Mouse (Mus musculus): ENCODE results near the gene Pepd. TPM values are rescaled to one million over a fixed set of nuclear protein-coding genes. Genes with fewer than 3 reads are reported as not detected.

Gene Pepd
- polyA plus RNA-seq, 1 experiment from 2014 or later, result 46.9 TPM

DNA sequence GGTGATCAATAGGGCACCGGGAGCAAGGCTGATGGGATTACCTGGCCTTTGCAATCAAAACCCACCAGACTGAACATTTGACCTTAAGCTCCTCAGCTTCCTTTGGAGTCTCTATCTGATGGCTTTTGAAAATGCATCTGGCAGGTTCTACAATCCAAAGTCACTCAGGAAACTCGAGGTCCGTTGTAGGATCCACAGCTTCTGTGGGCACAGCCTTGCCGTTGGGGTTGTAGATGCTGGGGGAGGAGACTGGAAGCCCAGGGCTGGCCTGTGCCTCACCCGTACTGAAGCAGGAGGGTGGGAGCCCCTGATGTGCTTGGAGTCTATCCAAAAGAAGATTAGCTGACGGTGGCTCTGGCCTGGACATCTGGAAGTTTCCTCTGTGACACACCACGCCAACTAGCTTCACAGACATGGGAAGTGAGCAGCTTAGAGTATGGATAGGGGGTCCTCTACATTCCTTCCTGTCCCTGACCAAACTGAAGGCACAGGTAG is 18.1 kb downstream of the Pepd start:
- Histone ChIP-seq H3K9ac (no peak overlapping the region), H3K27ac (ENCODE audit: poor library complexity, severe bottlenecking) (peak overlapping the region; percentile 36; the same call in 1 of the 2 replicates), H3K4me1 (replicated peaks) (peaks cover 34% of the 10 kb centered on the region), H3K4me3 (no peak overlapping the region), H3K9me3 (replicated peaks) (no peaks in the 10 kb centered on the region), H3K36me3 (peaks cover 34% of the 10 kb centered on the region), H3K27me3 (replicated peaks) (no peaks in the 10 kb centered on the region), H3K4me2 (no peak overlapping the region)
- ATAC-seq (ENCODE audit: insufficient number of reproducible peaks, low FRiP score), result peak; percentile 51; the same call in 1 of the 2 replicates
- WGBS, result 41% methylated on average over 7 of the region's 7 CpGs

DNA sequence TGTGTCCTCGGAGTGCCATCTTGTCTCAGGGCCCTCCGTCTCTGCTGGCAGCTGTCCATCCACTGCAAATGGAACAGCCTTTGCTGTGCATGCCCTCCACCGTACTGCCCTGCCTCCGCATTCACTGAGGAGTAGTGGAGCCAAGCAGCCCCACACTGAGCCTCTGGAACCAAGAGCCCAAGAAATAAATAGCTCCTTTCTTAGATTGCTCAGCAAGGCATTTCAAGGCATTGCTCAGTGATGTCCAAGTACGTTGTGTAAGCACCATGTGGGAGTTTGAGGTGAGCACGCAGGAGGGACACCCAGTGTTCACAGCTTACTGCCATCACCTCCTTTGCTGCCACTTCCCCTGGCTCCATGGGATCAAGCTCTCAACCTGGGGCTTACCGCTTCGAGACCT is 20.5 kb downstream of the Pepd start:
- peaks cover 9% of the 10 kb centered on the region for H3K9me3 ChIP-seq (replicated peaks)
- no peaks in the 10 kb centered on the region for H3K27me3 ChIP-seq (replicated peaks)
- H3K36me3 ChIP-seq, result peaks cover 28% of the 10 kb centered on the region
- no peak overlapping the region for H3K27ac ChIP-seq (ENCODE audit: poor library complexity, severe bottlenecking)
- peaks cover 34% of the 10 kb centered on the region for H3K4me1 ChIP-seq (replicated peaks)
- no peak for ATAC-seq (ENCODE audit: insufficient number of reproducible peaks, low FRiP score)
- no peak overlapping the region for H3K9ac ChIP-seq
- H3K4me2 ChIP-seq, result no peak overlapping the region
- H3K4me3 ChIP-seq, result no peak overlapping the region
- 80% methylated on average over 8 of the region's 8 CpGs for WGBS

DNA sequence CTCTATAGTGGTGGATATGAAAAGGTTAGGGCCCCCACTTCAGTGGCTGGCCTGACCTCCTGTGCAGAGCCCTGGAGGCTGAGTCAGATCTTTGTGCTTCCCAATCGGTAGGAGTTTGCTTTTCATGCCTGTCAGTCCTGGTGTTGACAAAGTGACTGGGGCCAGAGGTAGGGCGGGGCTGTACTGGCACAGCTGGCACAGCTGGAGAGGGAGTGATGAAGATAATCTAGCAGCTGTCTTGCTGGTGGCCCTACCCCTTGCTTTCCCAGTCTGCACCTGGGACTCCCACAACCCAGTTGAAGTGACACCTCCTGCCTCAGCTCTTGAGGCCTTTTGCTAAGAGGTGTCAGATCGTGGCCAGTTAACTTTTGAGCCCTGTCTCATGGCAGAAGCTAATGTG is 21.0 kb downstream of the Pepd start:
- Histone ChIP-seq H3K36me3 (peaks cover 28% of the 10 kb centered on the region), H3K9ac (no peak overlapping the region), H3K9me3 (replicated peaks) (peaks cover 9% of the 10 kb centered on the region), H3K27me3 (replicated peaks) (no peaks in the 10 kb centered on the region), H3K4me1 (replicated peaks) (peaks cover 34% of the 10 kb centered on the region), H3K27ac (ENCODE audit: poor library complexity, severe bottlenecking) (no peak overlapping the region), H3K4me2 (no peak overlapping the region), H3K4me3 (no peak overlapping the region)
- 50% methylated on average over 3 of the region's 3 CpGs for WGBS
- ATAC-seq (ENCODE audit: insufficient number of reproducible peaks, low FRiP score), result no peak

DNA sequence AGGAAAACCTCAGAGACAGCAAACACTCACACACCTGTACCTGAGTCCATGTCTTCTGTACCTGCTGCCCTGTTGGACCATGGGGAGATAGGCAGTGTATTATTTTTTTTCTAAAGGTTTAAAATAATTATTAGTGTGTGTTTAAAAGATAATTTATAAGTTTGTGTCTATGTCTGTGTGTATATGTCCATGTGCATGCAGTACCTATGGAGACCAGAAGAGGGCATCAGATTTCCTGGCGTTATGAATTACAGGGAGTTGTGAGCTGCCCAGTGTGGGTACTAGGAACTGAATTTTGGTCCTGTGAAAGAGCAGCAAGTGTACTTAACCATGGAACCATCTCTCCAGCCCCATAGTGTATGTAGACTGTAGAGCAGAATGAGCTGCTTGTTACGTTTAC is 24.2 kb downstream of the Pepd start:
- peaks cover 9% of the 10 kb centered on the region for H3K9me3 ChIP-seq (replicated peaks)

GRCm38 (mm10) chr7:34938636-34939261 is 26.6 kb downstream of the Pepd start:
- 79% methylated on average over 7 of the region's 7 CpGs for WGBS
- H3K4me1 ChIP-seq (replicated peaks), result no peaks in the 10 kb centered on the region; the same call in 1 of the 2 replicates
- H3K9me3 ChIP-seq (replicated peaks), result peaks cover 9% of the 10 kb centered on the region
- ATAC-seq (ENCODE audit: insufficient number of reproducible peaks, low FRiP score), result no peak
- peaks cover 49% of the 10 kb centered on the region for H3K36me3 ChIP-seq
- no peak overlapping the region for H3K27ac ChIP-seq (ENCODE audit: poor library complexity, severe bottlenecking)
- H3K4me3 ChIP-seq, result no peak overlapping the region
- H3K9ac ChIP-seq, result no peak overlapping the region
- no peak overlapping the region for H3K4me2 ChIP-seq
- H3K27me3 ChIP-seq (replicated peaks), result no peaks in the 10 kb centered on the region

More for the DNA sequence above, 24.2 kb downstream of the Pepd start:
- Histone ChIP-seq H3K27ac (ENCODE audit: poor library complexity, severe bottlenecking) (no peak overlapping the region), H3K4me3 (no peak overlapping the region), H3K4me2 (no peak overlapping the region), H3K4me1 (replicated peaks) (peaks cover 13% of the 10 kb centered on the region; the same call in 1 of the 2 replicates), H3K36me3 (peaks cover 31% of the 10 kb centered on the region), H3K27me3 (replicated peaks) (no peaks in the 10 kb centered on the region), H3K9ac (no peak overlapping the region)
- 87% methylated on average over 2 of the region's 2 CpGs for WGBS
- no peak for ATAC-seq (ENCODE audit: insufficient number of reproducible peaks, low FRiP score)

DNA sequence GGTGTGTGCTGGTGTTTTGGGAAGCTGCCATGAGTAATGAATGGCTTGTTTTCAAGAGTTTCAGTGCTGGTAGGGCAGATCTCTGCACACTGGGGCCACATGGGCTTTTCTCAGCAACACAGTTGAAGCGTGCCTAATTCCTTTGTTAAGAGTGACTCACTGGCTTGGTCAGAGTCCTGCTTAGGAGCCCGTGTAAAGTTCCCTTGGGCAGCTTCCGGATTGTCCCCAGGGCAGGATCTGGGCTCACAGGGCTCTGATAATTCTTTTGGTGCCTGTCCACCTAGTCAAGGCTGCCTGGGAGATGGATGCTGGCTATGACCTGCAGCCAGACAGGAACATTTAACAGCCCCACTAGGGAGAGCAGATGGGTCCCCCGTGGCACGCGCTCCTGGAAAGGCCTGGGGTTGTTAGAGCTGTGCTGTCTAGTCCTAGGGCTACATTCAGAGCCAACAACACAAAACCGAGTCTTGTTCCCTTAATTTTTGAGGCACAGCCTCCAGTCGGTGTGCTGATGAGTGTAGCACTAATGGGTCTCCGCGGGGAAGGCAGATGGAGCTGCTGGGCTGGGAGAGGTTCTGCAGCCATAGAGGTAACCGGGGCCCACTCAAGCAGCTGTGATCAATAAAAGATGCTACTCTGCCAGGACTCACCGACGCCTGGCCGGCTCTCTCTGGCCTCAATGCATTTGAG is 27.2 kb downstream of the Pepd start:
- no peak for ATAC-seq (ENCODE audit: insufficient number of reproducible peaks, low FRiP score)
- Histone ChIP-seq H3K9me3 (replicated peaks) (peaks cover 9% of the 10 kb centered on the region), H3K9ac (no peak overlapping the region), H3K27ac (ENCODE audit: poor library complexity, severe bottlenecking) (no peak overlapping the region), H3K4me1 (replicated peaks) (no peaks in the 10 kb centered on the region; the same call in 1 of the 2 replicates), H3K36me3 (peaks cover 51% of the 10 kb centered on the region), H3K27me3 (replicated peaks) (no peaks in the 10 kb centered on the region), H3K4me2 (no peak overlapping the region), H3K4me3 (no peak overlapping the region)
- WGBS, result 72% methylated on average over 14 of the region's 14 CpGs

DNA sequence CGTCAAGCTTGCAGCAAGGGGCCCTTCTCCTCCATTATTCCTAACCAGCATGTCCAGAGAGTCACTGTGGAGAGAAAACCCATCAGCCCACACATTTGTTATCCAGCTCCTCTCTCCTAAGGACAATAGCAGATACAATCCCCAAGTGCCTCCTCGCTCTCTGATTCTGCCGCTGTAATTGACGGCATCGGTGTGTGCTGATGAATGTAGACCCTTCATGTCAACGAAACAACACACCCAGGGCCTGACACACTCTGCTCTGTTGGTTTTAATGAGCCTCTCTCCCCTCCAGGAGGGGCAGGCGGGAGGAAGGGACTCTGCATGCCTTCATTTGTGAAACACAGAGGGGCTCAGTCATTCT is 27.8 kb downstream of the Pepd start:
- Histone ChIP-seq H3K9ac (no peak overlapping the region), H3K27ac (ENCODE audit: poor library complexity, severe bottlenecking) (no peak overlapping the region), H3K4me1 (replicated peaks) (no peaks in the 10 kb centered on the region; the same call in 1 of the 2 replicates), H3K36me3 (peaks cover 50% of the 10 kb centered on the region), H3K27me3 (replicated peaks) (no peaks in the 10 kb centered on the region), H3K9me3 (replicated peaks) (peaks cover 9% of the 10 kb centered on the region), H3K4me2 (no peak overlapping the region), H3K4me3 (no peak overlapping the region)
- no peak for ATAC-seq (ENCODE audit: insufficient number of reproducible peaks, low FRiP score)
- 65% methylated on average over 7 of the region's 7 CpGs for WGBS

DNA sequence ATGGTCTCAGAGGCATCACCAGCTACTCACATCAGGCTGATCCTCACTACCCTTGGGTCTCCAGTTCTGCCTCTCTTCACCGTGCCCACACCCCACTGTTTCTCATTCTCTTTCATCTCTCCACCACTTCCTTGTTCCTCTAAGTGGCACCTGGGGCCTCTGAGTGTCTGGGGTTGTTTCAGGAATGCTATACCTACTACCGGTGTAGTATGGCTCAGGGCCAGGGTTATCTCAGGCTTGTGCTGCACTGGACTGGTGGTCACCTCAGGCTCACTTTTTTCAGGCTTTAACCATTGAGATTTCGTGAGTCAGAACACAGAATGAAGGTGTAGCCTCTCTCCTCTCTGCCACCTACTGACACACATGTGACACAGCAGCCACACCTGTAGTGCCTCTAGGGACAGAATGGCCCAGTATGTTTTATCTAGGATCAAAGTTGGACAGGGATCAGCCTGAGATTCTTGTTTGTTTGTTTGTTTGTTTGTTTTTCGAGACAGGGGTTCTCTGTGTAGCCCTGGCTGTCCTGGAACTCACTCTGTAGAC is 31.5 kb downstream of the Pepd start:
- H3K9me3 ChIP-seq (replicated peaks), result no peaks in the 10 kb centered on the region
- H3K9ac ChIP-seq, result no peak overlapping the region
- no peak overlapping the region for H3K4me3 ChIP-seq
- H3K27me3 ChIP-seq (replicated peaks), result no peaks in the 10 kb centered on the region
- WGBS, result 61% methylated on average over 4 of the region's 4 CpGs
- no peak overlapping the region for H3K4me2 ChIP-seq
- no peak for ATAC-seq (ENCODE audit: insufficient number of reproducible peaks, low FRiP score)
- H3K27ac ChIP-seq (ENCODE audit: poor library complexity, severe bottlenecking), result no peak overlapping the region
- H3K4me1 ChIP-seq (replicated peaks), result no peaks in the 10 kb centered on the region; the same call in 1 of the 2 replicates
- peaks cover 36% of the 10 kb centered on the region for H3K36me3 ChIP-seq

DNA sequence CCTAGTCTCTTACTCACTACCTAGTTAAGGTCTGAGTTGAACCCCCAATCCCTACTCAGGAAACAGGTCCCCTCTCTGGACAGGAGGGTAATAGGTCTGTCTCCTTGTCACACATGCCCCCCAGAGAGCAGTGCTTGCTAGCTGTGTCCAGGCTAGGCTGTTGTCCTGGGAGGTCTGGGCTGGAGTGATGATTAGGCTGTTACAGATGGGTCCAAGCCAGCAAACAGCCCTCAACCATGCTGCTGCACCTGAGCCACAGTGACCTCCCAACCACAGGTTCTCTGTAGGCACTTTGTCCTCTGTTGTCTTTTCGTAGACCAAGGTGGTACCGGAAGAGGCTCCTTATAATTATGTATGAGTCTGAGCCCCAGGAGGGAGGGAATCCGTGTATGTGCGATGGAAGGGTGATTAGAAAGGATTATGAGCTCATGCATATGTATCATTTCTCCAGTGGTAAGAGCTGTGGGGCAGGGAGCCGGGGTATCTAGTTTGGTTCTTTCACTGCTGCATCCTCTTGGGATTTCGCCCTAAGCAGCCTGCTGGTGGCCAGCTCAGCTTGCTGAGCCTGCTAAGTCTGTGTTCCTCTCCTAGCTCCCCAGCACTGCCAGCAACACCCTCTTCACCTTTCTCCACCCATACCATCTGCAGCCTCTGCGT is 34.2 kb downstream of the Pepd start:
- no peaks in the 10 kb centered on the region for H3K4me1 ChIP-seq (replicated peaks)
- H3K4me3 ChIP-seq, result no peak overlapping the region
- H3K9ac ChIP-seq, result no peak overlapping the region
- H3K36me3 ChIP-seq, result peaks cover 36% of the 10 kb centered on the region
- WGBS, result 86% methylated on average over 7 of the region's 7 CpGs
- no peak overlapping the region for H3K27ac ChIP-seq (ENCODE audit: poor library complexity, severe bottlenecking)
- no peaks in the 10 kb centered on the region for H3K9me3 ChIP-seq (replicated peaks)
- no peaks in the 10 kb centered on the region for H3K27me3 ChIP-seq (replicated peaks)
- no peak overlapping the region for H3K4me2 ChIP-seq
- no peak for ATAC-seq (ENCODE audit: insufficient number of reproducible peaks, low FRiP score)

- Histone ChIP-seq H3K36me3 (peaks cover 6% of the 10 kb centered on the region; the same call in 1 of the 2 replicates), H3K9ac (no peak overlapping the region), H3K27ac (ENCODE audit: poor library complexity, severe bottlenecking) (no peak overlapping the region), H3K9me3 (replicated peaks) (no peaks in the 10 kb centered on the region), H3K27me3 (replicated peaks) (no peaks in the 10 kb centered on the region), H3K4me3 (no peak overlapping the region), H3K4me1 (replicated peaks) (peaks cover 5% of the 10 kb centered on the region; the same call in 1 of the 2 replicates), H3K4me2 (no peak overlapping the region)
- no peak for ATAC-seq (ENCODE audit: insufficient number of reproducible peaks, low FRiP score)
- 87% methylated on average over 9 of the region's 9 CpGs for WGBS
Observed at GRCm38 (mm10) chr7:34954548-34954947, 42.4 kb downstream of the Pepd start.

DNA sequence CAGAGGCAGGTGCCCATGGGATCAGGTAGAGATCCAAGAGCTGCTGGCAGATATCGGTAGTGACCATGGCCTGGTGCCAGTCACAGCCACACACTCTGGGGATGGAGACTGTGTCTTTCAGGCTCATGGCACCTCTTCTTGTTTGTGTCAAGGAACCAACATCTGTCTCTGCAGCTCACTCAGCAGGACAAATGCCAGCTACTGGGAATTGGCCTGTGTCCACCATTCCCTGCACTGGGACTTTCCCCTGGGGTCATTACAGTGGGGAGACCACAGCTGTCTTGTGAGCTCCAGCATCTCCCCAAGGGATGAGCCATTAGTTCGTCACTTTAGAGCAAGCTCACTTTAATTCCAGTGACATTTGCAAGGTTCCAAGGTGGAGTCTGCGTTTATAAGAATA is 43.1 kb downstream of the Pepd start:
- Histone ChIP-seq H3K27me3 (replicated peaks) (no peaks in the 10 kb centered on the region), H3K36me3 (peaks cover 6% of the 10 kb centered on the region; the same call in 1 of the 2 replicates), H3K4me3 (no peak overlapping the region), H3K4me2 (no peak overlapping the region), H3K9me3 (replicated peaks) (no peaks in the 10 kb centered on the region), H3K9ac (no peak overlapping the region), H3K27ac (ENCODE audit: poor library complexity, severe bottlenecking) (no peak overlapping the region), H3K4me1 (replicated peaks) (peaks cover 5% of the 10 kb centered on the region; the same call in 1 of the 2 replicates)
- no peak for ATAC-seq (ENCODE audit: insufficient number of reproducible peaks, low FRiP score)
- 83% methylated on average over 3 of the region's 3 CpGs for WGBS
